Mouse (Mus musculus) intestine, embryonic 14.5 days (tissue): ENCODE measurements around the gene Grip2. TPM values are rescaled to one million over a fixed set of nuclear protein-coding genes. Genes with fewer than 3 reads are reported as not detected.

Experiments
- ATAC-seq: fragments of 200-750 bp; cut with Nextera tagmentation; replicated peaks from 2 replicates; pipeline ENCODE4 v1.8.0; 2017; ENCODE audit warnings: low read depth, moderate number of reproducible peaks, moderate TSS enrichment, moderate library complexity; ENCODE audit not compliant: low FRiP score, low TSS enrichment
- DNase-seq: peaks from one replicate; pipeline ENCODE4 v3.0.0-alpha.2; 2018; ENCODE audit warnings: low spot score
- H3K27ac ChIP-seq: fragments of 300-500 bp; sonication (generic); 2 replicates; pipeline ENCODE4 v1.5.1; 2014; ENCODE audit warnings: low read depth, mild to moderate bottlenecking, control low read depth
- H3K27me3 ChIP-seq: fragments of 300-500 bp; sonication (generic); replicated peaks from 2 replicates; pipeline ENCODE4 v1.6.1; 2014; ENCODE audit warnings: low read length, control low read depth; ENCODE audit not compliant: control insufficient read depth, insufficient read depth
- H3K36me3 ChIP-seq: fragments of 300-500 bp; sonication (generic); 2 replicates; pipeline ENCODE4 v1.6.1; 2014; ENCODE audit warnings: low read length, control low read depth; ENCODE audit not compliant: control insufficient read depth, insufficient read depth
- H3K4me1 ChIP-seq: fragments of 300-500 bp; sonication (generic); replicated peaks from 2 replicates; pipeline ENCODE4 v1.6.1; 2014; ENCODE audit warnings: low read length, control low read depth, mixed read lengths; ENCODE audit not compliant: control insufficient read depth, insufficient read depth
- H3K4me2 ChIP-seq: fragments of 300-500 bp; sonication (generic); 2 replicates; pipeline ENCODE4 v1.6.1; 2014; ENCODE audit warnings: low read length
- H3K4me3 ChIP-seq: fragments of 300-500 bp; sonication (generic); 2 replicates; pipeline ENCODE4 v1.5.1; 2014; ENCODE audit warnings: low read depth, low read length, control low read depth, mixed read lengths
- H3K9ac ChIP-seq: fragments of 300-500 bp; sonication (generic); 2 replicates; pipeline ENCODE4 v1.6.1; 2014; ENCODE audit warnings: mild to moderate bottlenecking, low read length
- H3K9me3 ChIP-seq: fragments of 300-500 bp; sonication (generic); 2 replicates; pipeline ENCODE4 v1.6.1; 2016; ENCODE audit warnings: low read length, control low read depth; ENCODE audit not compliant: control insufficient read depth
- WGBS: fragments of 180-500 bp; shearing (Covaris S2); extraction: QIAGEN DNeasy Blood & Tissue Kit; methylation state at CpG from one replicate; pipeline ENCODE4 v1.1.7; 2014; 5-methylcytosine and 5-hydroxymethylcytosine counted together
- polyA plus RNA-seq: library from polyadenylated mRNA; unstranded; fragments of >200 nt; fragmentation: Nextera tagmentation; extraction: Ambion mirVana; gene quantifications from 2 replicates; pipeline ENCODE4 v1.2.1, GENCODE M21; 2014

Grip2 gene
- polyA plus RNA-seq, 1 experiment from 2014 or later, result 0.34 TPM

- DNase-seq (no peak), ATAC-seq (no peak)
- H3K36me3 ChIP-seq, result peaks cover 82% of the 10 kb centered on the region
- H3K4me3 ChIP-seq, result no peak overlapping the region
- no peak overlapping the region for H3K4me2 ChIP-seq
- H3K27ac ChIP-seq, result no peak overlapping the region
- H3K4me1 ChIP-seq, result 0 out of 2 replicates have a peak, but pooled peaks cover 4% of the 10 kb centered on the region
- H3K9ac ChIP-seq, result no peak overlapping the region
- H3K27me3 ChIP-seq, result no peaks in the 10 kb centered on the region
- WGBS, result 44% methylated on average over 5 of the region's 5 CpGs
- no peaks in the 10 kb centered on the region for H3K9me3 ChIP-seq
Measured at GRCm38 (mm10) chr6:91736471-91736870, 90.6 kb downstream of the Grip2 start.

GRCm38 (mm10) chr6:91732138-91732537, 94.9 kb downstream of the Grip2 start:
- peaks cover 23% of the 10 kb centered on the region for H3K4me1 ChIP-seq
- WGBS, result 91% methylated on average over 11 of the region's 11 CpGs
- no peak for DNase-seq
- no peak overlapping the region for H3K4me2 ChIP-seq
- no peak for ATAC-seq
- no peak overlapping the region for H3K27ac ChIP-seq
- no peaks in the 10 kb centered on the region for H3K9me3 ChIP-seq
- H3K36me3 ChIP-seq, result peaks cover 65% of the 10 kb centered on the region
- no peaks in the 10 kb centered on the region for H3K27me3 ChIP-seq
- no peak overlapping the region for H3K9ac ChIP-seq
- H3K4me3 ChIP-seq, result no peak overlapping the region

- Histone ChIP-seq H3K4me2 (no peak overlapping the region), H3K27me3 (no peaks in the 10 kb centered on the region), H3K4me1 (peaks cover 23% of the 10 kb centered on the region), H3K27ac (peak overlapping the region; percentile 82), H3K9ac (no peak overlapping the region), H3K4me3 (no peak overlapping the region), H3K36me3 (peaks cover 66% of the 10 kb centered on the region), H3K9me3 (no peaks in the 10 kb centered on the region)
- WGBS, result 19% methylated on average over 12 of the region's 12 CpGs
- ATAC-seq, result peak; percentile 81
- peak; percentile 74 for DNase-seq
Measured at GRCm38 (mm10) chr6:91729677-91730127, 97.3 kb downstream of the Grip2 start.

GRCm38 (mm10) chr6:91728939-91729619, 98.0 kb downstream of the Grip2 start:
- Histone ChIP-seq H3K4me3 (no peak overlapping the region), H3K4me1 (peaks cover 23% of the 10 kb centered on the region), H3K27me3 (no peaks in the 10 kb centered on the region), H3K4me2 (no peak overlapping the region), H3K9ac (no peak overlapping the region), H3K36me3 (peaks cover 69% of the 10 kb centered on the region), H3K27ac (peak overlapping the region; percentile 82), H3K9me3 (no peaks in the 10 kb centered on the region)
- ATAC-seq (peak; percentile 34), DNase-seq (no peak)
- 41% methylated on average over 6 of the region's 6 CpGs for WGBS

GRCm38 (mm10) chr6:91727361-91727760, 99.7 kb downstream of the Grip2 start:
- Histone ChIP-seq H3K9me3 (no peaks in the 10 kb centered on the region), H3K4me2 (no peak overlapping the region), H3K36me3 (peaks cover 67% of the 10 kb centered on the region), H3K4me1 (peaks cover 23% of the 10 kb centered on the region), H3K27ac (no peak overlapping the region), H3K4me3 (no peak overlapping the region), H3K27me3 (no peaks in the 10 kb centered on the region), H3K9ac (no peak overlapping the region)
- DNase-seq, result no peak
- 80% methylated on average over 1 of the region's 1 CpGs for WGBS
- ATAC-seq, result no peak

GRCm38 (mm10) chr6:91721215-91721701, 105.8 kb downstream of the Grip2 start:
- no peak overlapping the region for H3K27ac ChIP-seq
- no peak overlapping the region for H3K4me3 ChIP-seq
- WGBS, result 63% methylated on average over 12 of the region's 12 CpGs
- DNase-seq (no peak), ATAC-seq (no peak)
- H3K27me3 ChIP-seq, result no peaks in the 10 kb centered on the region
- peaks cover 27% of the 10 kb centered on the region for H3K4me1 ChIP-seq
- H3K36me3 ChIP-seq, result peaks cover 38% of the 10 kb centered on the region
- H3K9me3 ChIP-seq, result no peaks in the 10 kb centered on the region
- H3K4me2 ChIP-seq, result no peak overlapping the region
- H3K9ac ChIP-seq, result no peak overlapping the region

GRCm38 (mm10) chr6:91720588-91721214, 106.3 kb downstream of the Grip2 start:
- H3K36me3 ChIP-seq, result peaks cover 38% of the 10 kb centered on the region

GRCm38 (mm10) chr6:91719865-91720533, 107.1 kb downstream of the Grip2 start:
- H3K4me2 ChIP-seq, result 0 out of 2 replicates have a peak overlapping the region, but pooled peaks have one; percentile 11
- no peaks in the 10 kb centered on the region for H3K9me3 ChIP-seq
- H3K4me1 ChIP-seq, result peaks cover 27% of the 10 kb centered on the region
- peaks cover 33% of the 10 kb centered on the region for H3K36me3 ChIP-seq
- H3K9ac ChIP-seq, result no peak overlapping the region
- H3K27me3 ChIP-seq, result no peaks in the 10 kb centered on the region
- no peak for DNase-seq
- no peak overlapping the region for H3K4me3 ChIP-seq
- H3K27ac ChIP-seq, result peak overlapping the region; percentile 59; the same call in 1 of the 2 replicates
- WGBS, result 14% methylated on average over 9 of the region's 9 CpGs
- peak; percentile 68 for ATAC-seq

More at GRCm38 (mm10) chr6:91720588-91721214, 106.3 kb downstream of the Grip2 start:
- H3K9me3 ChIP-seq, result no peaks in the 10 kb centered on the region
- WGBS, result 68% methylated on average over 4 of the region's 4 CpGs
- no peaks in the 10 kb centered on the region for H3K27me3 ChIP-seq
- no peak overlapping the region for H3K9ac ChIP-seq
- H3K27ac ChIP-seq, result 0 out of 2 replicates have a peak overlapping the region, but pooled peaks have one; percentile 59
- H3K4me3 ChIP-seq, result no peak overlapping the region
- ATAC-seq (peak; percentile 9; the same call in 1 of the 2 replicates), DNase-seq (no peak)
- H3K4me1 ChIP-seq, result peaks cover 27% of the 10 kb centered on the region
- H3K4me2 ChIP-seq, result 0 out of 2 replicates have a peak overlapping the region, but pooled peaks have one; percentile 11
